ENCODE assay signal across 8 mouse cellular contexts in genomic region chr5:33668223-33668622, GRCm38 (mm10). TPM values are rescaled to one million over a fixed set of nuclear protein-coding genes. Genes with fewer than 3 reads are reported as not detected.
DNase-seq lines count a peak whose midpoint lies in the region; ATAC-seq and TF ChIP-seq lines count a peak whose summit lies in the region.

No protein-coding gene starts in this region.

- no peak for ATAC-seq in forebrain, embryonic 15.5 days (replicated peaks)

- H3K4me2 ChIP-seq in forebrain, embryonic 15.5 days (replicated peaks), result no peak overlapping the region

- peak; percentile 12; the same call in 1 of the 2 replicates for TF ChIP-seq CTCF in lung, adult 2 months (IDR thresholded peaks at IDR 0.05; ENCODE audit: insufficient read depth, low read length)

- intact Hi-C loops in left cerebral cortex, postnatal 4 days (cut with DNase I), result no loop called here

- H3K4me3 ChIP-seq in lung, adult 2 months (replicated peaks; ENCODE audit: extremely low read depth, low read depth, low read length), result no peak overlapping the region
- no peak overlapping the region for H3K4me3 ChIP-seq in forebrain, embryonic 15.5 days

- no peaks in the 10 kb centered on the region for H3K9me3 ChIP-seq in forebrain, embryonic 15.5 days

- H3K9ac ChIP-seq in forebrain, embryonic 15.5 days (replicated peaks), result no peak overlapping the region

- H3K27me3 ChIP-seq in forebrain, embryonic 15.5 days, result no peaks in the 10 kb centered on the region

- no peak overlapping the region for H3K27ac ChIP-seq in forebrain, embryonic 15.5 days (replicated peaks)

- no peak for TF ChIP-seq POLR2A in lung, adult 2 months (IDR thresholded peaks at IDR 0.05; ENCODE audit: borderline replicate concordance, extremely low read depth, low read depth, low read length)

- no peaks in the 10 kb centered on the region for H3K4me1 ChIP-seq in lung, adult 2 months (ENCODE audit: control insufficient read depth, insufficient read depth, low read length)
- H3K4me1 ChIP-seq in forebrain, embryonic 15.5 days, result no peaks in the 10 kb centered on the region

- H3K36me3 ChIP-seq in forebrain, embryonic 15.5 days, result peaks cover 25% of the 10 kb centered on the region

- DNase-seq in cerebellum, postnatal 14 days, result peak; percentile 44 to 56
- no peak for DNase-seq in cerebellum, adult 9-11 months
- DNase-seq in lung, adult 2 months, result no peak
- no peak for DNase-seq in lung, adult 18-20 months
- peak; percentile 68 for DNase-seq in induced T-regulatory cell, adult 2 months (ENCODE audit: low read depth)
- peak; percentile 32 for DNase-seq in thymus, postnatal 0 days (ENCODE audit: low spot score)
- DNase-seq in left cerebral cortex, postnatal 4 days, result no peak

RNA-seq across cellular contexts. Expression of gene Tmem129, which starts 10.0 kb away (rescaled TPM):
- polyA plus RNA-seq in lung, adult 2 months (2012; rRNA removed), result 41.5 and 46.1 TPM in 2 replicates
- 28.4 and 30.8 TPM in 2 replicates for polyA plus RNA-seq in thymus, postnatal 0 days (2015; fragmentation: Nextera tagmentation; extraction: Ambion mirVana)
- total RNA-seq in left cerebral cortex, postnatal 4 days (2021), result 10 to 100 TPM; 15.2 to 17.6 TPM
- 31.0 and 35.0 TPM in 2 replicates for polyA plus RNA-seq in forebrain, embryonic 15.5 days (2015; fragmentation: Nextera tagmentation; extraction: Ambion mirVana)

RNA-seq across cellular contexts. Expression of gene Tacc3, which starts 10.3 kb away (rescaled TPM):
- 3.1 and 5.3 TPM in 2 replicates for polyA plus RNA-seq in lung, adult 2 months (2012; rRNA removed)
- polyA plus RNA-seq in thymus, postnatal 0 days (2015; fragmentation: Nextera tagmentation; extraction: Ambion mirVana), result 195 and 217 TPM in 2 replicates
- 10 to 100 TPM; 14.9 to 15.3 TPM for total RNA-seq in left cerebral cortex, postnatal 4 days (2021)
- polyA plus RNA-seq in forebrain, embryonic 15.5 days (2015; fragmentation: Nextera tagmentation; extraction: Ambion mirVana), result 91.5 and 98.2 TPM in 2 replicates

RNA-seq across cellular contexts. Expression of gene Slbp, which starts 15.8 kb away (rescaled TPM):
- 20.4 and 21.3 TPM in 2 replicates for polyA plus RNA-seq in lung, adult 2 months (2012; rRNA removed)
- 353 and 376 TPM in 2 replicates for polyA plus RNA-seq in thymus, postnatal 0 days (2015; fragmentation: Nextera tagmentation; extraction: Ambion mirVana)
- total RNA-seq in left cerebral cortex, postnatal 4 days (2021), result 10 to 100 TPM; 36.1 to 39.2 TPM
- polyA plus RNA-seq in forebrain, embryonic 15.5 days (2015; fragmentation: Nextera tagmentation; extraction: Ambion mirVana), result 129 and 141 TPM in 2 replicates

RNA-seq across cellular contexts. Expression of gene Gm9903, which starts 38.5 kb away (rescaled TPM):
- polyA plus RNA-seq in lung, adult 2 months (2012; rRNA removed), result 0.52 and 0.73 TPM in 2 replicates
- 0.44 and 0.60 TPM in 2 replicates for polyA plus RNA-seq in thymus, postnatal 0 days (2015; fragmentation: Nextera tagmentation; extraction: Ambion mirVana)
- total RNA-seq in left cerebral cortex, postnatal 4 days (2021), result under 1 TPM; 0.20 to 0.86 TPM
- 0.60 and 0.75 TPM in 2 replicates for polyA plus RNA-seq in forebrain, embryonic 15.5 days (2015; fragmentation: Nextera tagmentation; extraction: Ambion mirVana)

RNA-seq across cellular contexts. Expression of gene Fam53a, which starts 38.8 kb away (rescaled TPM):
- polyA plus RNA-seq in lung, adult 2 months (2012; rRNA removed), result 37.2 and 39.8 TPM in 2 replicates
- 72.6 and 78.5 TPM in 2 replicates for polyA plus RNA-seq in thymus, postnatal 0 days (2015; fragmentation: Nextera tagmentation; extraction: Ambion mirVana)
- total RNA-seq in left cerebral cortex, postnatal 4 days (2021), result 10 to 100 TPM; 16.1 to 17.3 TPM
- polyA plus RNA-seq in forebrain, embryonic 15.5 days (2015; fragmentation: Nextera tagmentation; extraction: Ambion mirVana), result 44.0 and 47.8 TPM in 2 replicates

Comparison
In these comparisons a context has a peak if more than half of its experiments do, and no peak if none do; other contexts are left out.
1. DNase-seq: peak in cerebellum, postnatal 14 days (2 of 2), induced T-regulatory cell, adult 2 months (single experiment) and thymus, postnatal 0 days (single experiment); none in cerebellum, adult 9-11 months (single experiment), lung, adult 2 months (single experiment), lung, adult 18-20 months (0 of 2) and left cerebral cortex, postnatal 4 days (single experiment).
2. RNA of gene Tacc3, which starts 10.3 kb away (polyA plus RNA-seq): 195 to 217 TPM in thymus, postnatal 0 days and 91.5 to 98.2 TPM in forebrain, embryonic 15.5 days; 3.1 to 5.3 TPM in lung, adult 2 months; every median in the first group is over 10 times any median in the second.